Mouse (Mus musculus): ENCODE results near the gene Dcaf4. TPM values are rescaled to one million over a fixed set of nuclear protein-coding genes. Genes with fewer than 3 reads are reported as not detected.

The Dcaf4 gene
- 6.8 and 8.0 TPM in 2 replicates for polyA plus RNA-seq (2015; fragmentation: Nextera tagmentation; extraction: Ambion mirVana)

GRCm38 (mm10) chr12:83520311-83520890, at the start of gene Dcaf4:
TSS of gene Dcaf4 (plus strand) at chr12:83520466.
- under 1% methylated on average over 32 of the region's 32 CpGs for WGBS (ENCODE audit: insufficient replicate concordance)
- no peaks in the 10 kb centered on the region for H3K36me3 ChIP-seq (replicated peaks; ENCODE audit: insufficient read depth, low read length)
- H3K4me1 ChIP-seq (ENCODE audit: insufficient read depth): peaks cover 14% of the 10 kb centered on the region

GRCm38 (mm10) chr12:83471760-83472159, 48.5 kb upstream of the Dcaf4 start:
- Histone ChIP-seq H3K4me3 (ENCODE audit: low read depth, low read length) (no peak overlapping the region), H3K4me1 (ENCODE audit: insufficient read depth) (peaks cover 11% of the 10 kb centered on the region), H3K27me3 (ENCODE audit: insufficient read depth, low read length) (no peaks in the 10 kb centered on the region; the same call in 1 of the 2 replicates), H3K4me2 (ENCODE audit: low read depth, low read length) (no peak overlapping the region), H3K9me3 (ENCODE audit: low read length) (no peaks in the 10 kb centered on the region), H3K27ac (ENCODE audit: low read depth) (no peak overlapping the region), H3K9ac (replicated peaks) (no peak overlapping the region), H3K36me3 (replicated peaks; ENCODE audit: insufficient read depth, low read length) (no peaks in the 10 kb centered on the region)
- ATAC-seq (no peak), DNase-seq (no peak)
- WGBS (ENCODE audit: insufficient replicate concordance): 69% methylated on average over 7 of the region's 7 CpGs
- TF ChIP-seq EP300 (IDR thresholded peaks at IDR 0.05; ENCODE audit: low read depth): no peak
- no peak for TF ChIP-seq CTCF (IDR thresholded peaks at IDR 0.05; ENCODE audit: low read depth)

More at GRCm38 (mm10) chr12:83520311-83520890, at the start of gene Dcaf4:
- H3K27ac ChIP-seq (ENCODE audit: low read depth): peak within 1 kb of the TSS; percentile 78
- peak; percentile 99 for DNase-seq
- H3K9ac ChIP-seq (replicated peaks): peak within 1 kb of the TSS; percentile 62
- no peaks in the 10 kb centered on the region for H3K9me3 ChIP-seq (ENCODE audit: low read length)
- no peaks in the 10 kb centered on the region for H3K27me3 ChIP-seq (ENCODE audit: insufficient read depth, low read length)
- peak within 1 kb of the TSS; percentile 73 for H3K4me2 ChIP-seq (ENCODE audit: low read depth, low read length)
- TF ChIP-seq CTCF (IDR thresholded peaks at IDR 0.05; ENCODE audit: low read depth) (peak; percentile 58), EP300 (IDR thresholded peaks at IDR 0.05; ENCODE audit: low read depth) (no peak)
- H3K4me3 ChIP-seq (ENCODE audit: low read depth, low read length): peak within 1 kb of the TSS; percentile 75
- ATAC-seq: peak; percentile 98

GRCm38 (mm10) chr12:83473987-83474600, 46.2 kb upstream of the Dcaf4 start:
- no peak overlapping the region for H3K4me3 ChIP-seq (ENCODE audit: low read depth, low read length)
- H3K4me2 ChIP-seq (ENCODE audit: low read depth, low read length): 0 out of 2 replicates have a peak overlapping the region, but pooled peaks have one; percentile 23
- H3K9ac ChIP-seq (replicated peaks): no peak overlapping the region; the same call in 1 of the 2 replicates
- no peaks in the 10 kb centered on the region for H3K36me3 ChIP-seq (replicated peaks; ENCODE audit: insufficient read depth, low read length)
- H3K27me3 ChIP-seq (ENCODE audit: insufficient read depth, low read length): no peaks in the 10 kb centered on the region; the same call in 1 of the 2 replicates
- TF ChIP-seq CTCF (IDR thresholded peaks at IDR 0.05; ENCODE audit: low read depth) (no peak), EP300 (IDR thresholded peaks at IDR 0.05; ENCODE audit: low read depth) (no peak)
- peaks cover 13% of the 10 kb centered on the region for H3K4me1 ChIP-seq (ENCODE audit: insufficient read depth)
- WGBS (ENCODE audit: insufficient replicate concordance): 44% methylated on average over 5 of the region's 5 CpGs
- no peaks in the 10 kb centered on the region for H3K9me3 ChIP-seq (ENCODE audit: low read length)
- peak overlapping the region; percentile 84 for H3K27ac ChIP-seq (ENCODE audit: low read depth)
- DNase-seq: peak; percentile 62
- ATAC-seq: peak; percentile 94

- H3K27ac ChIP-seq (ENCODE audit: low read depth): no peak overlapping the region
- 54% methylated on average over 6 of the region's 6 CpGs for WGBS (ENCODE audit: insufficient replicate concordance)
- no peaks in the 10 kb centered on the region for H3K36me3 ChIP-seq (replicated peaks; ENCODE audit: insufficient read depth, low read length)
- DNase-seq: no peak
- H3K4me3 ChIP-seq (ENCODE audit: low read depth, low read length): no peak overlapping the region
- no peak for ATAC-seq
- no peak overlapping the region for H3K9ac ChIP-seq (replicated peaks)
- no peaks in the 10 kb centered on the region; the same call in 1 of the 2 replicates for H3K27me3 ChIP-seq (ENCODE audit: insufficient read depth, low read length)
- peaks cover 19% of the 10 kb centered on the region for H3K4me1 ChIP-seq (ENCODE audit: insufficient read depth)
- no peaks in the 10 kb centered on the region for H3K9me3 ChIP-seq (ENCODE audit: low read length)
- no peak overlapping the region for H3K4me2 ChIP-seq (ENCODE audit: low read depth, low read length)
- no peak for TF ChIP-seq CTCF (IDR thresholded peaks at IDR 0.05; ENCODE audit: low read depth)
- no peak for TF ChIP-seq EP300 (IDR thresholded peaks at IDR 0.05; ENCODE audit: low read depth)
Measured at GRCm38 (mm10) chr12:83475419-83475818, 44.8 kb upstream of the Dcaf4 start.

- Histone ChIP-seq H3K36me3 (replicated peaks; ENCODE audit: insufficient read depth, low read length) (no peaks in the 10 kb centered on the region), H3K9me3 (ENCODE audit: low read length) (no peaks in the 10 kb centered on the region), H3K4me3 (ENCODE audit: low read depth, low read length) (no peak overlapping the region), H3K27me3 (ENCODE audit: insufficient read depth, low read length) (no peaks in the 10 kb centered on the region; the same call in 1 of the 2 replicates), H3K9ac (replicated peaks) (no peak overlapping the region), H3K4me1 (ENCODE audit: insufficient read depth) (peaks cover 20% of the 10 kb centered on the region), H3K27ac (ENCODE audit: low read depth) (no peak overlapping the region), H3K4me2 (ENCODE audit: low read depth, low read length) (no peak overlapping the region)
- ATAC-seq (no peak), DNase-seq (no peak)
- WGBS (ENCODE audit: insufficient replicate concordance): 91% methylated on average over 10 of the region's 10 CpGs
- no peak for TF ChIP-seq CTCF (IDR thresholded peaks at IDR 0.05; ENCODE audit: low read depth)
- TF ChIP-seq EP300 (IDR thresholded peaks at IDR 0.05; ENCODE audit: low read depth): no peak
Measured at GRCm38 (mm10) chr12:83476277-83476676, 44.0 kb upstream of the Dcaf4 start.

- DNase-seq: no peak
- Histone ChIP-seq H3K4me1 (ENCODE audit: insufficient read depth) (peaks cover 15% of the 10 kb centered on the region), H3K27ac (ENCODE audit: low read depth) (0 out of 2 replicates have a peak overlapping the region, but pooled peaks have one; percentile 22), H3K9ac (replicated peaks) (no peak overlapping the region), H3K4me3 (ENCODE audit: low read depth, low read length) (no peak overlapping the region), H3K27me3 (ENCODE audit: insufficient read depth, low read length) (no peaks in the 10 kb centered on the region; the same call in 1 of the 2 replicates), H3K36me3 (replicated peaks; ENCODE audit: insufficient read depth, low read length) (no peaks in the 10 kb centered on the region), H3K4me2 (ENCODE audit: low read depth, low read length) (no peak overlapping the region), H3K9me3 (ENCODE audit: low read length) (no peaks in the 10 kb centered on the region)
- WGBS (ENCODE audit: insufficient replicate concordance): 58% methylated on average over 1 of the region's 1 CpGs
- TF ChIP-seq EP300 (IDR thresholded peaks at IDR 0.05; ENCODE audit: low read depth): peak; percentile 81
- no peak for TF ChIP-seq CTCF (IDR thresholded peaks at IDR 0.05; ENCODE audit: low read depth)
- ATAC-seq: no peak
Measured at GRCm38 (mm10) chr12:83479140-83479539, 41.1 kb upstream of the Dcaf4 start.
